Mouse (Mus musculus) G1E (cell line): ENCODE measurements around the gene Synm. TPM values are rescaled to one million over a fixed set of nuclear protein-coding genes. Genes with fewer than 3 reads are reported as not detected.

Source experiments
- ATAC-seq: 2 replicates; pipeline ENCODE4 v1.8.0; 2016; ENCODE audit warnings: mild to moderate bottlenecking; ENCODE audit not compliant: insufficient number of reproducible peaks, poor library complexity, low FRiP score, severe bottlenecking; ENCODE audit errors: extremely low read depth
- DNase-seq: peaks from one replicate; pipeline ENCODE4 v3.0.0; 2012; ENCODE audit warnings: low spot score
- H3K27me3 ChIP-seq: 2 replicates; pipeline ENCODE4 v1.6.1; 2012; ENCODE audit warnings: mild to moderate bottlenecking, low read length, inconsistent platforms; ENCODE audit not compliant: insufficient read depth
- H3K36me3 ChIP-seq: replicated peaks from 2 replicates; pipeline ENCODE3; 2012; ENCODE audit warnings: mild to moderate bottlenecking, inconsistent platforms
- H3K4me1 ChIP-seq: 2 replicates; pipeline ENCODE4 v1.6.1; 2012; ENCODE audit warnings: low read depth, low read length, inconsistent platforms, mixed read lengths; ENCODE audit not compliant: insufficient read depth
- H3K4me3 ChIP-seq: 2 replicates; pipeline ENCODE4 v1.5.1; 2012; ENCODE audit warnings: low read depth, mild to moderate bottlenecking, inconsistent platforms, low read length, moderate library complexity, mixed read lengths
- H3K9me3 ChIP-seq: replicated peaks from 2 replicates; pipeline ENCODE4 v1.6.1; 2012; ENCODE audit warnings: inconsistent platforms
- CTCF ChIP-seq: IDR thresholded peaks from 2 replicates; pipeline ENCODE4 v1.5.1; 2012; ENCODE audit warnings: low read depth, low read length, inconsistent platforms, mixed read lengths
- GATA1 ChIP-seq: IDR thresholded peaks from 2 replicates; pipeline ENCODE4 v1.6.1; 2012; ENCODE audit warnings: borderline replicate concordance, low read length, inconsistent platforms, mixed read lengths
- GATA2 ChIP-seq: IDR thresholded peaks from 2 replicates; pipeline ENCODE4 v1.6.1; 2012; ENCODE audit warnings: low read depth, low read length, inconsistent platforms, borderline replicate concordance
- POLR2AphosphoS5 ChIP-seq: IDR thresholded peaks from 2 replicates; pipeline ENCODE4 v1.6.1; 2012; ENCODE audit warnings: low read depth, low read length, inconsistent platforms; ENCODE audit not compliant: insufficient replicate concordance
- TAL1 ChIP-seq: conservative IDR thresholded peaks from 2 replicates; pipeline ENCODE4 v1.6.1; 2012; ENCODE audit warnings: low read depth, low read length, inconsistent platforms, mixed read lengths
- polyA plus RNA-seq: library from polyadenylated mRNA; stranded (reverse); fragments of >175 nt; gene quantifications from 2 replicates; pipeline ENCODE4 v1.2.3, GENCODE M21; 2012
- total RNA-seq, 2 experiments: library from RNA; stranded (forward) in 1 of 2; stranded (reverse) in 1 of 2; fragments of 200-1000 nt in 1 of 2; fragments of >200 nt in 1 of 2; fragmentation: Nextera tagmentation in 1 of 2; gene quantifications; 2 replicates each; pipeline ENCODE4 v1.2.3; 2014 to 2017

Synm gene
- total and polyA plus RNA-seq, 3 experiments = 0.11 TPM; not detected in 2

DNA sequence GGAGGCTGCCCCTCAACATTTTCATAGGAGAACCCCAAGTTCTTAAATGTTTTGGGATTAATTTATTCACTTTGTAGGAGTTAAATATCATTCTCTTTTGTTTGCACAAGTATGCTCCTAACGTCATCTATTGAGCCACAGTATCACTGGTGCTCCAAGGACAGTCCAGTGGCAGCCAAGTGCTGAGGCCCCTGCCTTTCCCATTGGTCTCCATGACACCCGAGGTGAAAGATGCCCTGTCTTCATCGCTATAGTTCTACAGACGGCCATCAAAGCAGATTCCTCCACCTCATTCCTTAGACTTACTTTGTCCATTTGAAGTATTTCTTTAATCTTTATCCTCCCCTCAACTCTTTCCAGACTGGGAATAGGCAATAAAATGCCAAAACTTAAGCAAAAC lies 35.0 kb downstream of the Synm start:
- no peaks in the 10 kb centered on the region for H3K4me1 ChIP-seq
- peaks cover 9% of the 10 kb centered on the region for H3K9me3 ChIP-seq
- H3K36me3 ChIP-seq = no peaks in the 10 kb centered on the region
- H3K27me3 ChIP-seq = no peaks in the 10 kb centered on the region
- H3K4me3 ChIP-seq = no peak overlapping the region
- no peak for TF ChIP-seq GATA2
- TF ChIP-seq POLR2AphosphoS5 = no peak
- no peak for TF ChIP-seq GATA1
- no peak for TF ChIP-seq TAL1
- TF ChIP-seq CTCF = no peak
- no peak for DNase-seq
- no peak for ATAC-seq

DNA sequence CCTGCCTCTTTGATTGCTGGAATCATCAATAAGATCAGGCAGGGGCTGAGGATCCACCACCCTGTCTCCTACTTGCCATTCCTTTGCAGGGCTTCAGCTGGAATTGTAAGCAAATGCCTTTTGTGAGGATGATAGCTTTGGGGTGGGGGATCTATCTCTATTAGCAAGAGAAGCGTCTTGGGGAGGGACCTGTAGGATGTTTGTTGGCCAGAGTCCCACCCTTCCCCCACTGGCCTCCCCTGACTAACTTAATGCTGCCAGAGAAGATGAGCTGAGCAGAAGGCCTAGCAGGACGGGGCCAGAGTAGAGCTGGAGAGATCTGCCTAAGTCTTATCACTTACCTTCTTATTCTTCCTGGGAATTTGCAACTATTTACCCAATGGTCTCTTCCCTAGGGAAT lies 37.4 kb downstream of the Synm start:
- H3K4me1 ChIP-seq = no peaks in the 10 kb centered on the region
- no peaks in the 10 kb centered on the region for H3K27me3 ChIP-seq
- DNase-seq = no peak
- no peaks in the 10 kb centered on the region for H3K36me3 ChIP-seq
- no peak for TF ChIP-seq CTCF
- no peak for TF ChIP-seq TAL1
- TF ChIP-seq POLR2AphosphoS5 = no peak
- no peak for TF ChIP-seq GATA2
- no peak for TF ChIP-seq GATA1
- H3K4me3 ChIP-seq = no peak overlapping the region
- no peak for ATAC-seq
- H3K9me3 ChIP-seq = peaks cover 8% of the 10 kb centered on the region

DNA sequence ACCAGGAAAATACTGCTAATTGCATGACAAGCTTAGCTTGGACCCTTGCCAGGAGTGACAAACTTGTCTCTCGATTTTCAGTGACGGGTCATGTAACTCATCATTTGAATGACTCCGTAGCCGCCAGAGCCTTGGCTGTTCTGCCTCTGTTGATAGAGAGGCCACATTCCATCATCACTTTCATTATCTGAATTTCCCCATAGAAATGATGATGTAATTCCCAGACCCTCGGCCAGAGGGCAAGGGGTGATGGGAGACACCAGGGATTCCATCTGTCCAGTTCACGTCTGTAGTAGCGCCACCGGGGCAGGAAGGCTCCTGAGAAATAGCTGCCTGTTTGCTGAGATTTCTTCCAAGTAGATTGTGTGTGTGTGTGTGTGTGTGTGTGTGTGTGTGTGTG lies 40.7 kb downstream of the Synm start:
- Histone ChIP-seq H3K9me3 (peaks cover 16% of the 10 kb centered on the region), H3K4me1 (no peaks in the 10 kb centered on the region), H3K36me3 (no peaks in the 10 kb centered on the region), H3K27me3 (no peaks in the 10 kb centered on the region), H3K4me3 (no peak overlapping the region)
- ATAC-seq (no peak), DNase-seq (no peak)
- TF ChIP-seq CTCF = no peak
- TF ChIP-seq GATA2 = no peak
- TF ChIP-seq POLR2AphosphoS5 = no peak
- TF ChIP-seq GATA1 = no peak
- no peak for TF ChIP-seq TAL1

DNA sequence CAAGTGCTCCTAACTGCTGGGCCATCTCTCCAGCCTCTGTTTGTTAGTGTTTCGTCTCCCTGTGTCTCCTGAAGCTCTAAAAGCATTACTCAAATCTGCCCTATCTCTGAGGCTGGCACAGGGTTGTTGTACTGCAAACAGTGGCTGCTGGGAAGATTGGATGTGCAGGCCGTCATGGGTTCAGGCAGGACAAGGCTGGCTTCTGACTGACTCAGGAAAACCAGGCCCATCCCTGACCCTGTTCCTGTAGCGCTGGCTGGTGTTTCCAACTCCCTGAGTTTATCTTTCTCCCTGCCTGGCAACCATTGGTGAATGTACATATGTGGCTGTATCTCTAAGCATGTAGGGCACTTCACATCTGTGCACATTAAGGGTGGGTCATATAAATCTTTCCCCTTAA lies 42.0 kb downstream of the Synm start:
- H3K36me3 ChIP-seq = no peaks in the 10 kb centered on the region
- H3K9me3 ChIP-seq = peaks cover 16% of the 10 kb centered on the region
- ATAC-seq (no peak), DNase-seq (no peak)
- H3K4me1 ChIP-seq = no peaks in the 10 kb centered on the region
- TF ChIP-seq CTCF = no peak
- TF ChIP-seq POLR2AphosphoS5 = no peak
- no peak for TF ChIP-seq TAL1
- no peak for TF ChIP-seq GATA2
- TF ChIP-seq GATA1 = no peak
- H3K27me3 ChIP-seq = no peaks in the 10 kb centered on the region
- H3K4me3 ChIP-seq = no peak overlapping the region

DNA sequence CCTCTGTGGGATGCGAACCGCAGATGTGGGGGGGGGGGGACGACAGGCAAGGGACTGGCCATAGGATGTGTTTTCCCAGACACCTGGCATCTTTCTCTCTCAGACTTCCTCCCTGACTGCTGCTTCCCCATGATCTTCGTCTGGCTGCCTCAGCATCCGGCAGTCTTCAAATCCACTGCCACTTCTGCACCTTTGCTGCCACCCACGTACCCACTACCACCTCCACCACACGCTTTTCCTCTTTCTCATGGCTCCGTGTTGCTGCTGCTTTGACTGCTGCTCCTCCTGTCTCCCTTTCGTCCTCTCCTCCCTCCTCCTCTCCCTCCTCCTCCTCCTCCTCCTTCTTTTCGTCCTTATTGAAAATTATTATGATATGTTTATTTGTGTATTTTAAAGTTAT lies 42.6 kb downstream of the Synm start:
- ATAC-seq (no peak), DNase-seq (no peak)
- Histone ChIP-seq H3K27me3 (no peaks in the 10 kb centered on the region), H3K4me1 (no peaks in the 10 kb centered on the region), H3K4me3 (no peak overlapping the region), H3K9me3 (peaks cover 16% of the 10 kb centered on the region), H3K36me3 (no peaks in the 10 kb centered on the region)
- TF ChIP-seq POLR2AphosphoS5 (no peak), GATA1 (no peak), GATA2 (no peak), TAL1 (no peak), CTCF (no peak)

DNA sequence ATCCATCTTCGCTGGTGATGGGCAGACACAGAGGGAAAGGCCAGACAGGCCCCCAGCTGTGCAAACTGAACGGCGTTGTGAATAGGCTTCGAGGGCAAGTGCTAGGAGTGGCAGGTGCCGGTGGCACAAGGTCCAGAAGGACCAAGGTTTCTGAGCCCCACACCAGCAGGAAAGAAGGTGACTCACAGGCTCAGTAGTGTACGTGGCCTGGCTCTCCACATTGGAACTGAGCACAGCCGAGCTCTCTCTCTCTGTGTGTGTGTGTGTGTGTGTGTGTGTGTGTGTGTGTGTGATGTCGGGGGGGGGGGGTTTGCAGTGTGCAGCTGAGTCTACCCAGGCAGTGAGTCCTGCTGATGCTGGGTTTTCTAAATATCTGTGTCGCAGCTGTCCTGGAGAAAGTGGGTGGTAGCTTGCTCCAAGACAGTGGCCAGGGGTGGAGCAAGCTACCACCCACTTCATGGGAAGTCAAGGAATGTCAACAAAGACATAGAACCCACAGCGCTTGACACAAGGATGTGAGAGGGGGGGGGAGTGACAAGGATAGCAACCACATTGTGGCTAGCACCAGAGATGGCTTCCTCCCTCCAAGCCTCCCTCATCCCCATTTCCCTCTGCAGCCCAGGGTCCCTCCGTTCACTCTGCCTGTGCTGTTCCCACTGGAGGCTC lies 43.2 kb downstream of the Synm start:
- H3K9me3 ChIP-seq = peaks cover 16% of the 10 kb centered on the region
- H3K36me3 ChIP-seq = no peaks in the 10 kb centered on the region
- DNase-seq = no peak
- no peaks in the 10 kb centered on the region for H3K27me3 ChIP-seq
- no peaks in the 10 kb centered on the region for H3K4me1 ChIP-seq
- no peak for ATAC-seq
- TF ChIP-seq GATA1 (no peak), CTCF (no peak), GATA2 (no peak), TAL1 (no peak), POLR2AphosphoS5 (no peak)
- H3K4me3 ChIP-seq = no peak overlapping the region

DNA sequence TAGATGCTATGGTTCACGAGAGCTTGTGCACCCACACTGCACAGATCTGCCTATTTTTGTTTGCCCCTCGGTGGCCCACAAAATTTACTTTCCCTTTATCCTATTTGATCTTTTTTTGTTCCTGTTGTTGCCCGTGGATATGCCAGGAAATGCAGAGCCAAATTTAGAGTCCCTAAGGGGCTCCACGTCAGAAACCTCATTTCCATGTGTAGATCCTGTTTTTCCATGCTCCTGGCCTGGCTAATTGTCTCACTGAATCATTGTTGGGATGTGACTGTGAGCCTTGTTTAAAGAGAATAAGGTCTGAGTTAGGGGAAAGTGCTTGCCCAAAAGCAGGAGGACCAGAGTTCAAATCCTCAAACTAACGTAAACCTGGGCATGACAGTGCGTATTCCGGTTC lies 44.4 kb downstream of the Synm start:
- Histone ChIP-seq H3K9me3 (peaks cover 13% of the 10 kb centered on the region; the same call in 1 of the 2 replicates), H3K4me3 (no peak overlapping the region), H3K36me3 (no peaks in the 10 kb centered on the region), H3K27me3 (no peaks in the 10 kb centered on the region), H3K4me1 (no peaks in the 10 kb centered on the region)
- TF ChIP-seq GATA2 (no peak), GATA1 (no peak), POLR2AphosphoS5 (no peak), TAL1 (no peak), CTCF (no peak)
- ATAC-seq (no peak), DNase-seq (no peak)
